Mouse (Mus musculus): ENCODE measurements around the gene Bcl9l. TPM values are rescaled to one million over a fixed set of nuclear protein-coding genes. Genes with fewer than 3 reads are reported as not detected.
"Not testable (repeated sequence)": the region's sequence is repeated elsewhere in the genome, so short reads cannot be mapped to it uniquely, and the experiment has no call there.

Bcl9l gene
- 11.1 and 29.7 TPM in 2 replicates for polyA plus RNA-seq (2012; rRNA removed)

DNA sequence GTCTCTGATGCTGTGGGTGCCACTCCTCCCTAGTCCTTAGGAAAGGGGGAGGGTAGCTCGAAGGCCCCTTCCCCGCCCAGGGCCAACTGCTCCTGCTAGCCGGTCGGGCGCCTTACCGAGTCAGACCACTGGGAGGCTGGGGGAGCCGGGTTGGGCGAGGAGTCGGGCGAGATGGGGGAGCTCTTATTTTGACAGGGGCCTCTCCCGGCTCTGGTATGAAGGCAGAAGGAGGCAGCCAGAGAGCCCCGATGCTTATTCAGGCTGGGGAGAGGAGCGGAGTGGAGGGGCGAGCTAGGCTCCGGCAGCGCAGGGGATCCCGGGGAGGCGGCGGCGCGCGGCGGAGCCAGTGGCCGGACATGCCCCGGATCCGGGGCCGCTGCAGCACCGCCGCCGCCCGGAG is at the start of gene Bcl9l:
TSS of gene Bcl9l (plus strand) at position 274 of the 400 bp plus-strand sequence.
- peak; percentile 87 for DNase-seq (ENCODE audit: low spot score)

DNA sequence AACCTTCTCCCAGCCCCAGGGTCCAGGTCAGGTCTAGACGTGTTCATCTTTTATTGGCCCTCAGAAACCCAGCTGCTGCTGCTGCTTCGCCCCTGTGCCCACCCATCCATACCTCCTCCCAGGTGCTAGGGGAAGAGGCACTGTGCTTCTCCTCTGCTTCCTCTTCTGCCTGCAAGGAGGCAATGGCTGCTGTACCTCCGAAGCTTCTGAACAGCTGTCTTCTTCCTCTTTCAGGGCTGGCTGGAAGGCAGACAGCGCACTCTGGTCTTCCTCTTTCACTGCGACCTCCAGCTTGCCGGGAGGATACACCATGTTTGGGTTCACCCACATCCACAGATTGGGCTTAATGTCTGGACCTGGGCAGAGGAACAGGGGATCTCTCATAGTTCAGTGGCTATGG is 46.9 kb upstream of the Bcl9l start:
- DNase-seq (ENCODE audit: low spot score), result no peak

DNA sequence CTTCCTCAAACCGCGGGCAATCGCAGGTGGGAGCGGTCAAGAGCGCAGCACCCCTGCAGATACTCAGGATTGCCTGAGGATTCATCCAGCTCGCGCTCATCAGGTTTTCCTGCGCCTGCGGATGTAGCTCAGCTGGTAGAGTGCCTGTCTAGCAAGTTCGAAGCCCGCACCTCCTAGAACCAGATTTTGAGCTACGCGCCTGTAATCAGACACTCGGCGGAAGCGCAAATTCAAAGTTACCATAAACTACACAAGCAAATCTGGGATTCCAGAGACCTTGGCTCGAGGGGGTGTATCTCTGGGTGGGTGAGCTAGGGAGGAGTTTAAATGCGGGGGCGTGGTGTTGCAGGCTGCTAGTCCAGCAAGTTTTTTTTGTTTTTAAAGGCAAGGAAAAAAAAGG is 41.7 kb upstream of the Bcl9l start, which contains the start of gene Foxr1:
TSS of gene Foxr1 (minus strand) at position 176 of the 400 bp plus-strand sequence.
- DNase-seq (ENCODE audit: low spot score), result no peak

DNA sequence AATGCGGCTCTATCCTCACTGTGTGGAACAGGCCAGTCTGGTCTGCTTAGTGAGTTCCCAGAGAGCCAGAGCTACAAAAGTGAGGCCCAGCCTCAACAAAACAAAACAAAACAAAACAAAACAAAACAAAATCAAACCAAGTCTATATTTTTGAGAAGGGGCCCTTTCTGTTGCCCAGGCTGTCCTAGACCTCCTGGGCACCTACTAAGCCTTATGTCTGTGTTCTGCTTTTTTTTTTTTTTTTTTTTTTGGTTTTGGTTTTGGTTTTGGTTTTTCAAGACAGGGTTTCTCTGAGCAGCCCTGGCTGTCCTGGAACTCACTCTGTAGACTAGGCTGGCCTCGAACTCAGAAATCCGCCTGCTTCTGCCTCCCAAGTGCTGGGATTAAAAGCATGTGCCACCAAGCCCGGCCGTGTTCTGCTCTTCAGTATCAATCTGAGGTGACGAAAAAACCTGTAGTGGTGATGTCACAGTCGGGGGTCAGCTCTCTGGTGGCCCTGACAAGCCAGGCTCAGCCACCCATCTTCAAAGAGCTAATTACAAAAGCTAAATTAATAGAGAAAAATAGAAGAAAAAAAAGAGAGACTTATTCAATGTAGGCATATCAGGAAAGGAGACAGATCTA is 38.1 kb upstream of the Bcl9l start:
- DNase-seq (ENCODE audit: low spot score), result not testable (repeated sequence)

DNA sequence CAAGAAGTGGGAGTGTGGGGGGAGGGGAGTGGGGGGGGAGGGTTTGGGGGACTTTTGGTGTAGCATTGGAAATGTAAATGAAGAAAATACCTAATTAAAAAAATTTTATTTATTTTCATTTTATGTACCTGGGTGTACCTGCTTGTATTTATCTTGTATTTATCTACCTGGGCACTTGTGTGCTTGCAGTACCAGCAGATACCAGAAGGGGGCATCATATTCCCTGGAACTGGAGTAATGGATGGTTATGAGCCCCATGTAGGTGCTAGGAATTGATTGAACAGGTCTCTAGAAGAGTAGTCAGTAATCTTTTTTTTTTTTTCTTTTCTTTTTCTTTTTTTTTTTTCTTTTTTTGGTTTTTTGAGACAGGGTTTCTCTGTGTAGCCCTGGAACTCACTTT is 32.2 kb upstream of the Bcl9l start:
- DNase-seq (ENCODE audit: low spot score), result no peak

DNA sequence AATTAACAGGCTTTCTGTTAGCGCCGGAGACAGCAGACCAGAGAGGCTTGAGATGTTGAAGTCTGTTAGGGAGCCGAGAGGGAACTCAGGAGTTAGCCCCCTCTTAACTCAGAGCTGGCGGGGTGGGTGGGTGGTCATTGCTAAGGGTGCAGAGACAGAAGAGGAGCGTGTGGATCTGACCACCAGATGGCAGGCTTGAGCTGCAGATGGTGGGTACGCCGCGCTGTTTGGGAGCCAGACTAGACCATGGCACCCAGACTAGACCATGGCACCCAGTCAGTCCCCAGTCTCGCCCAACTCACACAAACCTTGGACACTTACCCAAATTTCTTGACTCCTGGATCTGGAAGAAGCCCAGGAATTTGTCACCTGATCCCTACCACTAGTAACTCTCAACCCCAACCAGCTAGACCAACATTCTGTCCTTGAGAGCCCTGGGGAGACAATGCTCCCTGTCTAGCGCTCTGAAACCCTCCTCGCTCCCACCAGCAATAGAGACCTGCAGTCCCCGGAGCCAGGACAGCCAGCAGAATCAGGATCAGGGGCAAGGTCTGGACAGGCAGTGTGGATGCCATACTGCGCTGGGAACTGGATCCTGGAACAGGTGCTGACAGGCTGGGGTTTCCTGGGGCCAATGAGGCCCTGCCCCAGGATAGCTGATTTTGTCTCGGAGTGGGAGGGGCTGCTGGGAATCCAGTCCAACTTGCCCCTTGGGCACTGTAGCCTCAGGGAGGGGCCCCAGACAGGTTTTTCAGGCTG is 28.3 kb upstream of the Bcl9l start:
- DNase-seq (ENCODE audit: low spot score), result peak; percentile 77

DNA sequence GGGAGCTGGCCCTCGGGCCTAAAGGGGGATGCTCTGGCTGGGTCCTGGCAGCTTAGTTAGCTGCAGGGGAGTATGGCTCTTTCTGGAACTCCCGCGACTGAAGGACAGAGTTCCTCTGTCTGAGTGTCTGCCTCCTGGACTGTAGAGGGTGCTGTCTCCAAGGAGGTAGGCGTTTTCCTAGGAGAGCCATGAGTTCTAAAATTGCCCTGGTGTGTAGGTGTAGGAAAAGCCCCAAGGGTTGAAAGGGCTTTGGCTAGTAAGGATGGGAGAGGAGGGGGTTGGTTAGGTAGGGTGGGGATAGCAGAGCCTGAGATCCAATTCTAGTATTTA is 27.8 kb upstream of the Bcl9l start, which contains the start of gene Upk2:
TSS of gene Upk2 (minus strand) at position 86 of the 330 bp plus-strand sequence.
- DNase-seq (ENCODE audit: low spot score), result no peak

DNA sequence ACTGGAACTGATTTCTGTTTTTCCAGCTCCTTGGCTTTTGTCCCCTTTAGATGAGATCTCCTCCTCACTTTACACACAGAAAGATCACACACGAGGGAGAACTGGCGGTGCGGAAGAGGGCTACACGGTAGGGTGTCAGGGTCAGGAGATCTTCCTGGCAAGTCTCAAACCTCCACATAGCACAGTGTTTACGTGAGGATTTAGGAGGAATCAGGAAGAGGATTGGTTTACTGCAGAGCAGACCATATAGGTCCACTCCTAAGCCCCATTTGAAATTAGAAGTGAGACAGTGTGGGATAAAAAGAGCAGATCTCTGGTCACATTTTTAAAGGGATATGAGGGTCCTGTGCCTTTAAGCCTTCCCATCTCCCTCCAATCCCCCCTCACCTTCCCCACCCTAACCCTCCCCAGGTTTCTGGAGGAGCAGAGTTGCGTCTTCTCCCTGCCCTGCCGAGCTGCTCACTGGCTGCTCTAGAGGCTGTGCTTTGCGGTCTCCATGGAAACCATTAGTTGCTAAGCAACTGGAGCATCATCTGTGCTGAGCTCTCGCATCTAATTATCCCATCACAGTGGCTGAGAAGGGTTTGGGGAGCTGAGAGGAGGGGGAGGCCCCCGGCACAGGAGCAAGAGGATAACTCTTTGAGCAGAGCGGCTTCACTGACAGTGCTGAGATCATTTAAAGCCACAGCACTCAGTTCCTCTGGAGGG is 25.4 kb upstream of the Bcl9l start:
- DNase-seq (ENCODE audit: low spot score), result no peak

DNA sequence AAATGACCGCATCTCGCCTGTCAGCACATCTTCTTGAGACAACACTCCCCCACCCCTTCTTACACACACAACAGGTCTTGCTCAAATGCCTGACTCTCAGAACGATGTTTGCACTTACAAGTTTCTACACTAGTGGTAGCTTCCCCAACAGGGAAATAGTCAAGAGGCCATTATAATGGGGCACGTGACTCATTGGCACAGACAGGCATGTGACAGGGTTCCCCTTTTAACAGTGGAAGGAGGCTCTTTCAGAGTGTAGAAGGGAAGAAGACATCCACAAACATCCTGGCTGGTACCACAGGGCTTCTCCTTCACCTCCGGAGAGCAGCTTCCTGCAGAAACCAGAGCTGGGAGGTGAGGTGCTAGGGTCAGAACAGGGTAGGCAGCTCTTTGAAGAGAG is 20.7 kb upstream of the Bcl9l start:
- no peak for DNase-seq (ENCODE audit: low spot score)

DNA sequence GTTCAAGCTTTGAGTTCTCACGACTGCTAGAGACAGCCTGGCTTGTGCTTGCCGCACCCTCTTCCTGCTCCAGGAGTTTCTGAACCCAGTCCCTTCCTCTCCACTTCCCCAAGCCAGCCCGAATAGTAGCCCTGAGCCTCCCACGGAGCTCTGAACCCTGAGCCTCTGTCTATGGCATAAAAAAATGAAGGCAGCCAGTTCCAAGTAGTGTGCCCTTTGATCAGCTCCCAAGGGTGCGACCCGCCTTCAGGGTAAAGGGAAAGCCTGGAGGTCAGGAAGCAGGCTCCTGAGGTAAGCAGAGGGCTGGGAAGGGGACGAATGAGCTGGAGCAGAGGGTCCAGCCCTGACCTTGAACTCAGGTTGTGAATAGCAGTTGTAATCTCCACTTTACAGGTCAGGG is 14.4 kb upstream of the Bcl9l start:
- no peak for DNase-seq (ENCODE audit: low spot score)

DNA sequence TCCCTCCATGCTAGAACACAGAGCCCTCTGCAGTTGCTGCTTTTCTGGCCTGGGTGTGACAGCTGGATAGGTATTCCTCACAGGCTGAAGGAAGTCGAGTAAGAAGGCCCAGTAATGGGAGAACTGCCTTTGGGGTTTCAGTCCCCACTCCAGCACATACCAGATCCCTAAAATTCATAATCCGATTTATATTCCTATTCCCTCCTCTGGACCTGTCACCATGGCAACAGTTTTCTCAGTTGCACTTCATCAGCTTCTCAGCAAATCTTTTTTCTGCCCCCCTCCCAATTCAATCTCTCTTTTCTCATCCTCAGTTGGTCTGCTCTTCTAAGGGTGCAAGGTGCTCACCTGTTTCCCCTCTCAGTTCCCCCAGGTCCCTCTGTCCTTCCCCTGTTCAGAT is 13.8 kb upstream of the Bcl9l start:
- DNase-seq (ENCODE audit: low spot score), result no peak

DNA sequence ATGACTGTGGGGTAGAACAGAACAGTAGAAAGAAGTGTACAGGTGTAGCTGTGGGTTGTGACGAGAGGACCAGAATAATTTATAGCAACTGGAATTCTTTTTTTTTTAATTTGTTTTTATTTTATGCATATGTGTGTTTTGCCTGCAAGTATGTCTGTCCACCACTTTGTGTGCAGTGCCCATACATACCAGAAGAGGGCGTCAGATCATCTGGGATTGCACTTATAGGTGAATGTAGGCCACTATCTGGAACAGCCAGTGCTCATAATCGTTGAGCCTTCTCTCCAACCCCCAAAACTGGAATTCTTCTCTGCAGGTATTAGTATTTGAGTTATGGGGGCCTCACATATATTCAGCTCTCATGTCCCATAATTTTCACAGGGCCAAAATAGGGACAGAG is 9.4 kb upstream of the Bcl9l start:
- DNase-seq (ENCODE audit: low spot score), result no peak

DNA sequence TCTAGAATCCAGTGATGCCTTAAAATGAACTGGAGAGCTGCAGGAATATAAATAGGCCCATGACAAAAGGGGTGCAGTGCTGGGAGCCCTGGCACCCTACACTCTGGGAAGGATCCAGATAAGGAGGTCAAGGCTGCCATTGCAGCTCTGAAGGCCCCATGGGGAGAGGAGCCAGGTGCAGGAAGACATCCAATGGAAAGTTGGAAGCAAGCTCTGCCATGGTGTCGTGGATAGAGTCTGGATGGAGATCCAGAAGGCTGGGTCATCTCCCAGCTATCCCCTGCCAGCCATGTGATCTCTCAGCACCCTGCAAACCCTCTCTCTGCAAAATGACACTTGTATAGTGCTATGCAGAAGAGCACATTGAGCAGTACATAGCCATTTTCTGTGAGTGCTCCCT is 8.3 kb upstream of the Bcl9l start:
- no peak for DNase-seq (ENCODE audit: low spot score)

DNA sequence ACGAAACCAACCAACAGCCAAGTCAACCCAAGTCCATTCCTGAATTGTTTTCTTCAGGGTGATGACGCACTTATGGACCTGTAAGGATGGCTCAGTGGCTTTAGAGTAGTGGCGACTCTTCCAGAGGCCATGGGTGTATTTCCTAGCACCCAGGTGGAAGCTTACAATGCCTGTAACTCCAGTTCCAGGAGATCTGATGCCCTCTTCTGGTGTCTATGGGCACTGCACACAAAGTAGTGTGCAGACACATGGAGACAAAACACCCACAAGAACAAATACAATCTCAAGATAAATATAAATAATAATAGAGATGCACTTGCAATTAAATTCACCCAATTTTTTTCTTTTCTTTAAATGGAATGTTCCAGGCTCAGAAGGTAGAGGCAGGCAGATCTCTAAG is 6.7 kb upstream of the Bcl9l start:
- DNase-seq (ENCODE audit: low spot score), result no peak

DNA sequence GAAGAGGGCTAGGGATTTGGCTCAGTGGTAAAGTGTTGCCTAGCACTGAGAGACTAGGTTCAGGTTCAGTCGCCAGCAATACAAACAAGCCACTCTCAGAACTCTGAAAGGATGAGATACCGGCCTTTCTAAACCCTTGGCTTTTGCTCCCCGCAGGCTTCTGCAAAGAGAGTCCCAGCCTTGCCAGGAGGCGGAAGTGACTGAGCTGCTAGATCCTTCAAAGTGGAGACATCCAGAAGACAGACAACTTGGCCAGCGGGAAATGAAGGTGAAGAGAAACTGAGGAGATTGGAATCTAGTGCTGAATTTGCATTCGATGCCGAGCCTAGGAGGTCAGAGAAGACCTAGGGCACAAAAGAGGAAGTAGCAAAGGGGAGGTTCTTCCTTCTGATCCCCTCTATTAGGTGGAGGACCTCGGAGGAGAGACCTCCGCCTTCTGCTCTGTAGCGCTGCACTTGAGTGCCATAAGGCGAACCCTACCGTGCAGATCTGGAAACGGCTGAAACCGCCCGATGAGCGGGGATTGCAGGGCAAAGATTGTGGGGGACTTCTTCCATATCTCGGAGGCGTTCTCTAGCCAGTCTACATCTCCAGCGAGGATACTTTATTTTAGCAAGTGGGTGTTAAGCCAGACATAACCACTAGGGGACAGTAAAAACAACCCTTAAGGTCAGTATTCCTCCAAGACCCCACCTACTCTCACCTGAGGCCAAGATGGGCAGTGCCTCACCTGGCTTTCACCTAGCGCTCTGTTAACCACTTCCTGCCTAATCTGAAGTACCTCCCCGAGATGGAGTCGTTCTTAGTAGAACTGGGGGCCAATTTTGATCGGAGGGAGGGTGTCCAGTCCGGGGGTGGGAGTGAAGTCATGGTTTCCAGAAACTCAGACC is 5.0 kb upstream of the Bcl9l start:
- peak; percentile 45 for DNase-seq (ENCODE audit: low spot score)

DNA sequence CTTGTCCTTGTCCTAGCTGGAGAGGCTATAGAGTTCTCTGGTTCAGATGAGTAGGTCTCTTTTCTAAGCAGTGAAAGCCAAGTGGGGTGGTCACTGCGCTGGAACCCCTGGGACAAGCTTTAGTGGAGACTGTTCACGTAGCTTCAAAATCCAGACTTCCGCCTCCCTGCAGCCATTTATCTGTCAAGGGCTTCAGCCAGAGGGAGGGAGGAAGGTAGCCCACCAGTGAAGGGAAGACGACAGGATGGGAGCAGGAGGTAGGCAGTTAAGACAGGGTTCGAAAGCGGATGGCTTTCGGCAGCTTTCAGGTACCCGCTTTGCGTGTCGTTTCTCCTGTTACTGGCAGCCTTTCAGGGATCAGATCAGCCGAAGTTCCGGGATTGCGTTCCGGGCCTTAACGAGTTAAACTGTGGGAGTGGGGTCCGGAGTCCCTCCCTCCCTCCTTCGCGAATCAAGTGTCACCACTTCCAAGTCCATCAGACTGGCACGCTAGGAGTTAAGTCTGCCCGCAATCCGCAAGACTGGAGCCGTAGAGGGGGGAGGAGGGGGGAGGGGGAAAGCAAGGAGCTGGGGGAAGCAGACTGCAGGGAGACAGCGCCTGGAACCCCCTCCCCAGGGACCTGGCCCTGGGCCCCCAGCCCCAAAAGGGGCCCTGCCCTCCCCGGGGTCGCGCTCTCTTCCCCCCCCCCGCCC is 4.2 kb upstream of the Bcl9l start:
- DNase-seq (ENCODE audit: low spot score), result peak; percentile 51

DNA sequence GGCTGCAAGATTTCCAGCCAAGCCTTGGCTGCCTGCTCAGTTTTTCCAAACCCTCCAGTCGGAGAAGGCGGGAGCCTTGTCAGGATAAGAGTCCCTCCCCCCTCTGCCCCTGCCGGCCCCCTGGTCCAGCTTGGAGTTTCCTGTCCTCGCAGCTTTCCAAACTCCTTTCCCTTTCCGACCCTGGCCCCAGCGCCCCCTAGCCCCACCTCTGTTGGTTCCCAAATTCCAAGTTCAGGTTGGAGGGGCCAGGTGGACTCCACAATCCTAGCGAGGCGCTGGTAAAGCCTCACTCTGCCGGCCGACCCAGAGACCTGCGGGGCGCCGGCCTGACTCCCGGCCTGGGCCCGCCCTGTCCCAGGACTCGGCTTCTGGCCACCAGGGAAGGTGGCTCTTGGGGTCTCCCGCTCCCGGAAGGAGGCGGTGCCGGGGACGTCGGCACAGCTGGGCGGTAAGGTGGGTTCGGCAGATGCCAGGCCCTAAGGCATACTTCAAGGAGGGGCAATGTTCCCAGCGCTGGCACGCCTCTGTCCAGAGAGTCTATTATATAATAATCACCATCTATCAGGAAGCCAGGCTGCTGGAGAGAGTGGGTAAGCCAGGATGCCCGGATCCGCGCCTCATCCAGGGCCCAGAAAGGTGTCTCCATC is 3.5 kb upstream of the Bcl9l start:
- peak; percentile 68 for DNase-seq (ENCODE audit: low spot score)

DNA sequence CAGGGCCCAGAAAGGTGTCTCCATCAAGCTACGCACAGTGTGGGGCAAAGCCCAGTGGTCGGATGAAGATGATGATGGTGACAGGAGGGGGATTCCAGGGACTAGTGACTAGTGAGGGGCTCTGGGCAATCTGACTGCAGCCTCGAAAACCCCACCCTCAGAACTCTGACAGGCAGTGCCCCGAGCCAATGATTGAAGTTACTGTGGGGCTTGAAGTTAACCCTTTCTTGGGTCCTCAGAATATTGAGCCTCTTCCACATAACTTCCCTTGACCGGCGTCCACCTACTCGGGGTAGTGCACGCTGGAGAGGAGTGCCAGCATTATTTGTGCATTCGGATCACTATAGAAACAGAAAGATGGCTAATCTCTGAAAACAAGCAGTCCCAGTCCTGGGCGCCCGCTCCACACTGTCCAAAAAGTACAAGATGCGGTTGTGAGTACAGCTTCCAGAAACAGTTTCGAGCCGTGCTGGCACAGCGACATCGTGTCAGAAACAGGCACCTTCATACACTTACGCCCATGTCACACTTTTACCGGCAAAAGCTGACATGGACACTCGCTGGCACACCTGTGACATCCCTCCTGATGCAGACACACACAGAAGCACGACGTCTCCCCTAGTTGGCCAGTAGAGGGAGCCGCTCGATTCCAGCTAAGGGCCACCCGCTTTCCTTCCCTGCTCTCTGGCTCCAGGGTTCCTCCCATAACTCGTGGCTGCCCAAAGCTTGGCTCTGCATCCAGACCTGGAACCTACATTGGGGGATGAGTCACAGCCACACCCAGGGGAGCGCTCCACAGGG is 2.8 kb upstream of the Bcl9l start:
- DNase-seq (ENCODE audit: low spot score), result peak; percentile 69

DNA sequence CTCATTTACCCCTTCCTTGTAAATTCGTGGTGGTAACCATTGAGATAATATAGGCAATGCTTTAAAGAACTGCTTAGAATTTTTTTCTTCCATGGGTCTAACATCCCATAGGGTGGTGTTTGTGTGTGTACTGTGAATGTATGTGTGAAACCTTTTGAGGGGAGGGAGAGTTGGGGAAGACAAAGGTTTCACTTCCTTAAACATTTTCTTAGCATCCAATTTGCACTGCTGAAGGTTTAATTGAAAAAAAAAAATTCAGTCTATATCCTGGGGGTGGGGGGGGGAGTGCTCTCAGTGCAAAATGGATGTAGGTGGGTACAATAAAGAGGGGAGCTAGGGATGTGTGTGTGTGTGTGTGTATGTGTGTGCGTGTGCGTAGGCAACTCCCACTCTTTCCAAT is 513 bp upstream of the Bcl9l start:
- no peak for DNase-seq (ENCODE audit: low spot score)

DNA sequence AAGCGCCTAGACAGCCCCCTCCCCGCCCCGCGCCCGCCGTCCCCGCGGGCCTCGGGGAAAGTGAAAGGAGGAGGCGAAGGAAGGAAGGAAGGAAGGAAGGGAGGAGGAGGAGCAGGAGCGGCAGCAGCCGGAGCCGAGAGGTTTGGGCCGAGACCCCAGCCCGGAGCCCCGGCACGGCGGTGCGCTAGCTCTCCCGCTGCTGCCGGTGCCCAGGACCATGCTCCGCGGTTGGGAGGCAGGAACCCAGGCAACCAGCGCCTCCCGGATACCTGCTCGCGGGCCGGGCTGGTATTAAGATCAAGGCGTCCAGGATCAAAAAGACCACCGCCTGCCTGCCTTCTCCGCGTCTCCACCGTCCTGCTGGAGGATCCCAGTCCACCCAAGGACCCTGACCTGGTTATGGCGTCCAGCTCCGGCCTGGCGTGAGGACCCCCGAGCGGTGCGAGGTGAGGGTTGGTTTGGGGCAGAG is 450 bp downstream of the Bcl9l start:
- peak; percentile 34 for DNase-seq (ENCODE audit: low spot score)
